Mouse (Mus musculus): ENCODE measurements around the gene Tuba1a.

GRCm38 (mm10) chr15:98992086-98992912 is 38.8 kb upstream of the Tuba1a start:
- no peak for TF ChIP-seq CTCF (conservative IDR thresholded peaks at IDR 0.05; ENCODE audit: insufficient read depth, insufficient read length, low read depth, low read length)
- TF ChIP-seq POLR2A (IDR thresholded peaks at IDR 0.05; ENCODE audit: low read depth, low read length) = no peak
